Mouse (Mus musculus): ENCODE measurements around the gene Lpin2.

The Lpin2 gene

GRCm38 (mm10) chr17:71171161-71171560 is 11.2 kb upstream of the Lpin2 start:
- no peak for DNase-seq (ENCODE audit: low spot score in 2 of 2)

DNA sequence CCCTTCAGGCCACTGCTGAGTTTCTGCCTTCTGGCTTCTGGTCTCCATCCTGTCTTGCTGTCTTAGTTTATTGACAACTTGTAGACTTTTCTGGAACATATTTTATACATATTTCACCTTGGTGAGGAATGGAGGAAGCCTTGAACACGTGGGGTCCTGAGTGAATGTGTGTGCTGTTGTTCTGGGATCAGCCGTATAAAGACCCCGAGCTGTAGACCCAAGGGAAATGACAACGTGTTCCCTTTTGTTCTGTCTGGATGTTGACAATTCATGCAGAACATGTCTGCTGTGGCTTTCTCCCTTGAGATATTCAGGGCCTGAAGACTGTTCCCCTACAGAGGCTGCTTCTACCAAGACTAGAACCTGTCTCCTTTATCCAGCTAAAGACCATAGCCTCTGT is 5.0 kb upstream of the Lpin2 start:
- DNase-seq (ENCODE audit: low spot score in 2 of 2) = no peak

- DNase-seq (ENCODE audit: low spot score in 2 of 2) = no peak
Measured at GRCm38 (mm10) chr17:71177949-71178348, 4.4 kb upstream of the Lpin2 start.

- DNase-seq (ENCODE audit: low spot score in 2 of 2) = no peak
Measured at GRCm38 (mm10) chr17:71178530-71179181, 3.7 kb upstream of the Lpin2 start.

- DNase-seq (ENCODE audit: low spot score in 2 of 2) = no peak
Measured at GRCm38 (mm10) chr17:71179551-71180309, 2.6 kb upstream of the Lpin2 start.

DNA sequence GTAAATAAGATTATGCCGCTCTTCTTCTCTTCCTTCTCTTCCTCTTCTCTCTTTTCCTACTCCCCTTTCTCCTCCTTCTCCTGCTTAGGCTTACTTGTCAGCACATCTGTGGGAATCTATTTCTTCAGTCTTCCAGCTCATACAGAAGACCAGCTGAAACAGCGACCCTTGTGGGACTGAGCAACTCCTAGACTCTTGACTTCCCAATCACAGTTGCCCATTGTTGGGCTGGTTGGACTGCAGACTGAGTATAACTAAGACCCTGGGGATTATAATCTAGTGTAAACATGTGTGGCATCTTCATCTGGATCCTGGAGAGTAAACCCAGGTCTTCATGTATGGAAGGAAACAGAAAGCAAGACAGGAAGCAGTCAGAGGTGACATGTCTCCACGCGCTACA is 1.8 kb upstream of the Lpin2 start:
- no peak for DNase-seq (ENCODE audit: low spot score in 2 of 2)

DNA sequence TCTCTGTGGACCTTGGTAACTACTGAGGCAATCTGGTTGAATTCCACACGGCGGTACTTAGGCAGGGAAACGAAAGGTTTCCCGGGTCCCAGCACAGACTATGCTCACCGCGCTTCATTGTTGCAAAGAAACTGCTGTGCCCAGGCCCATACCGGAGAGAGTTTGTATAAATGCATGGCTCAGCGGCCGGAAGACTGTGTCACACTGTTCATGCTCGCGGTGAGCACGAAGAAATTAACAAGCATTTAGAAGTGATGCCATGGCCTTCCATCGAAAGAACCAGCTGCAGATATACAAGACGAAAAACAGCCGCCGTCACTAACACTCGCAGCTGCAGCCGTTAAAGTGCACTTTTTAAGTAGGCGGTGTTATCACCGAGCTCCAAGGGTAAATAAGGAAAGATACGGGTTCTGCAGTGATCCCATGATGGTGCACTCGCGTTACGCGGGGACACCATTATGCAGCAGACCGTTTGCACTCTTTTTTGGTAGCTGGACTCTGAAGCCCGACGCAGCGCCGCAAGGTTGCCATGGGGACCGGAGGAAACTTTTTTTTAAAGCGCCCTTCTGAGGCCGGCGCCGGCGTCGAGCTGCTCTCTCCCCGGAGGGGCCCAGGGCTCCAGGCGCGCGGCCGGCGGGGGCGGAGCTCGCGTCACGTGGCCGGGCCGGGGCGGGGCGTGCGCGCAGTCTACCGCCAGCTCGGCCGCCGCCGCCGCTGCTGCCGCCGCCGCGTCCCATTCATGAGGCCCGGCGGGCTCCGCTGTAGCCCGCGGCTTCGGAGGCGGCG is 704 bp downstream of the Lpin2 start:
- DNase-seq (ENCODE audit: low spot score in 2 of 2) = peak; percentile 77 to 80

GRCm38 (mm10) chr17:71183657-71184261 is 1.4 kb downstream of the Lpin2 start:
- DNase-seq (ENCODE audit: low spot score in 2 of 2) = no peak

DNA sequence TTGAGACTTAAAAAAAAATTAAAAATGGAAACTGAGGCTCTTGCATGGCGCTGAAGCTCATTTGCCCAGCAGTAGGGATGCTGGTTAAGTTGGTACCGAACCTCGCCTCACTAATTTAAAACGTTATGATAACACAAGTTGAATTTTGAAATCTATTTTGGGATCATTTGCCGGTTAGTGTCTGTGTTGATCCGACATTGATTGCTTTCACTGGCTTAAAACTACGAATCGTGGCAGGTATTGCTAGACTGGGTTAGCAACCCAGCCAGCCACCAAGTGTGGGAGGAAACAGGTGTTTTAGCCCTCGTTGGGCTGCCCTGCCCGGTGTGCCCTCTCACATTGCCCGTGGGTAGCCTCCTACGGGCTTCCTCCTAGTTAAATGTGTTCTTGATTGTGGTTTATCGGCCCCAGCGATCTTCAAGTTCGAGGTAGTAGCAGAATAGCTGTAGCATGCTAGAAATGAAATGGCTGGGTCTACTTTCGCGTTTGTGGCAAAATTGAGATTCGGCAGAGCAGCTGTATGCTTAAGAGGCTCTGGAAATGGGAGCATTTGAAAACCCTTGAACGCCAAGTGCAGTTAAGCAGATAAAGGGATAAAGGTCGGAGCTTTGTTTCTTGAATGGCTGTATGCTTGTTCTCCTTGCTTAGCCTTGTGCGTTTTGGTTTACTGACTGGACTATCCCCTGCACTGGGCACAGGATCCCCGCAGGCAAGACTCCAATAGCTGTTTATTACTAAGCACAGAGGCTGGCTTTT is 2.2 kb downstream of the Lpin2 start:
- DNase-seq (ENCODE audit: low spot score in 2 of 2) = no peak

GRCm38 (mm10) chr17:71185368-71185767 is 3.0 kb downstream of the Lpin2 start:
- DNase-seq (ENCODE audit: low spot score in 2 of 2) = no peak

- DNase-seq (ENCODE audit: low spot score in 2 of 2) = no peak
Measured at GRCm38 (mm10) chr17:71190589-71190988, 8.2 kb downstream of the Lpin2 start.

DNA sequence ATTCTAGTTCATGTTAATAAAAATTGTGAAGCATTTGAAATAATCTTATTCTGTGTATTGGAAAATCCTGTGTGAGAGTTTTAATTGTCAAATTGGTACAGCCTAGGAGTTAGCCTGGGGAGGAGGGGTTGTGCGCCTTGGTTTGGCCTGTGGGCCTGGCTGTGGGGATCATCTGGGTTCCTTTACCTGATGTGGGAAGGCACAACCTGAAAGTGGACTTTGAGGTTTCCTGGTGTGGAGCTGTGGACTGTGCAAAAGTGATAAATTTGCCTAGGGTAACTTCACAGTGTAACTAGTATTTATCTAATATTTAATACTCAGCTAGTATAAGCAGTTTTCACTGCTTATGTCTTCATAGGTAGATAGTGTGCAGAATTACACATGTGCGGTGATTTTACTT is 8.7 kb downstream of the Lpin2 start:
- DNase-seq (ENCODE audit: low spot score in 2 of 2) = no peak

DNA sequence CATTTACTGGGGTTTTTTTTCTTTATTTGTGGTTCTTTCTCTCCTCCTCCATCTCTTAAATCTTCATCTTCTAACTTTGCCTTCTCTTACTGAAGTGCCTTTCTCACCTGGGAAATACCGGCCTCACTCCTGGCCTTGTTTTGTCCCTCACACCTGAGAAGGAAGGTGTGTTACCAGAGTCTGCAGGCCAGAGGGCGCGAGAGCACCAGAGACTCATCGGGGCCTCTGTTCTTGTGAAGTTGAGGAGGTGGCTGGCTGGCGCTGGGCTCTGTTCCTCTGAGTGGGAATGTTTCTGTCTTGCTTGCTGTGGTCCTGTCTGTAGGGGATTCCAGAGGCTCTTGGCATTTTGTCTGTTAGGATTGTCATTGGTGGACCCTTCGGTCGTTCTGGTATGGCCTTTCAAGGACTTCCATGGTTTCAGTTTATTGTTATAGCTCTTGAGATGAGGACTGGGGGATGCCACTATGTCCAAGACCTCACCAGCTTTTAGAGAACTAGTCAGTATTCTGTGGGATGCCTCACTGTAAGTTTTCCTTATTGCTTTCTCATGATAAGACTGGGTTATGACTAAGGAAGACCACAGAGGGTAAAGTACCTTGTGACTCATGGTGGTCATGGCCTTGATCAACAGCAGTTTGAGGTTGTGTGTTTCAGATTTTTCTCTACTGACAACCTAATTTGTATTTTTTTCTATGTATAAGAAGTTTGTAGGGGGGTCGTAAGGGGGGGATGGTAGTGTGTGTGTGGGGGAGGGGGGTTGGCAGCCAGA is 9.5 kb downstream of the Lpin2 start:
- DNase-seq (ENCODE audit: low spot score in 2 of 2) = no peak

- DNase-seq (ENCODE audit: low spot score in 2 of 2) = no peak
Measured at GRCm38 (mm10) chr17:71193019-71193418, 10.7 kb downstream of the Lpin2 start.

DNA sequence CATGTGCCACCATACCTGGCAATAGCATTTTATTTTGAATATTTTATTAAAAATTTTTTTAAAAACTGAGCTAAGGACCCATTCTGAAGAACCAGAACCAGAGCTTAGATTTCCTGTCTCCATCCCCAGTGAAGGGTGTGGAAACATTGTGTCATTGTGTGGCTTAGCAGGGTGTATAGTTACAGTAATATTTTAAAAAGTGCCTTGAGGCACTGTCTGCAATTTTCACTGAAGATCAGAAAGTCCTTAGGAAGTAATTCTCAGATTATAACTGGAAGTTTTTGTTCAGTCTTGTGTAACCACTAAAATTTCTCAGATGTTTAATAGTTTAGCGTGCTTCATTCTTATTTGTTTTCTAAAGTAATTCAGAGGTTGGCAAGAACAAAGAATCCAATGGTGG is 11.1 kb downstream of the Lpin2 start:
- no peak for DNase-seq (ENCODE audit: low spot score in 2 of 2)

DNA sequence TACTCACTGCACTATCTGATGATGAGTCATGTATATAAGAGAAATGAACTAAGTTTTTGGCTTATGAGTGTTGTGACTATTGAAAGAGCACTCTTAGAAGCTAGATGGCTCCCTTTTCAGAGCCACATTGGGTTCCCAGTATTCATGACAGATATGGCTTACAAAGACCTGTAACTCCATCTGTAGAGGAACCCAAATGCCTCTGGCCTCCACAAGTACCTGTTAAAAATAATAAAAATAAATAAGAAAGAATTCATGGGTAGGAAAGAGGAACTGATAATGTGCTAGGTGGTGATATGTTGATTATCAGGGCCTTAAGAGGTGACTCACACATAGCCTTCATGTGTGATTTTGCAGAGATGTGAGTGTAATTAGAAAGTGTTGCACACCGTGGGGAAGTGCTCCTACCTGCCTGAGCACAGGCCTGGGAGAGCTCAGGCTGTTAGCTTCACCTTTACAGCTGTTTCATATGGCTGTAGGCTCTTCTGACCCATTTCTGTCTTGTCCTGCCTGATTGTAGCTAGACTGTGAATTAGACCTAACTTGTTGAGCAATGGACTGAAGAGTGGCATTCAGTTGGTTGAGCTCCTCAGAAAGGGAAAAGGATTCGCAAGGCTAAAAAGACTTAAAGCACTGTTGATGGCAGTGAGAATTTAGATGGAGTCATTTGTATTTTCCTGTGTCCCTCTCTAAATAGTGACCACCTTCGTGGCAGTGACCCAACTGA is 12.7 kb downstream of the Lpin2 start:
- DNase-seq (ENCODE audit: low spot score in 2 of 2) = no peak

GRCm38 (mm10) chr17:71195633-71196391 is 13.5 kb downstream of the Lpin2 start:
- no peak for DNase-seq (ENCODE audit: low spot score in 2 of 2)

GRCm38 (mm10) chr17:71196415-71196814 is 14.1 kb downstream of the Lpin2 start:
- no peak for DNase-seq (ENCODE audit: low spot score in 2 of 2)

GRCm38 (mm10) chr17:71199346-71199745 is 17.0 kb downstream of the Lpin2 start:
- no peak for DNase-seq (ENCODE audit: low spot score in 2 of 2)

All from frontal cortex, postnatal 25 days (tissue).